Mouse (Mus musculus) limb, embryonic 11.5 days (tissue): ENCODE data around the gene Rspry1. TPM values are rescaled to one million over a fixed set of nuclear protein-coding genes. Genes with fewer than 3 reads are reported as not detected.

Experiments
- ATAC-seq: fragments of 200-750 bp; cut with Nextera tagmentation; 2 replicates; pipeline ENCODE4 v1.8.0; 2017; ENCODE audit warnings: low read depth; ENCODE audit not compliant: insufficient number of reproducible peaks, low FRiP score, low TSS enrichment
- DNase-seq: peaks from one replicate; pipeline ENCODE4 v3.0.0-alpha.2; 2015; ENCODE audit warnings: low spot score
- H3K27ac ChIP-seq: fragments of 300-500 bp; sonication (generic); replicated peaks from 2 replicates; pipeline ENCODE4 v1.5.1; 2014; ENCODE audit warnings: low read depth, mild to moderate bottlenecking, low read length
- H3K27me3 ChIP-seq: fragments of 300-500 bp; sonication (generic); 2 replicates; pipeline ENCODE4 v1.6.1; 2014; ENCODE audit warnings: mild to moderate bottlenecking, low read length, mixed read lengths; ENCODE audit not compliant: control insufficient read depth, insufficient read depth
- H3K36me3 ChIP-seq: fragments of 300-500 bp; sonication (generic); 2 replicates; pipeline ENCODE4 v1.6.1; 2014; ENCODE audit warnings: mild to moderate bottlenecking, low read length, moderate library complexity, mixed read lengths; ENCODE audit not compliant: control insufficient read depth, insufficient read depth
- H3K4me1 ChIP-seq: fragments of 300-500 bp; sonication (generic); 2 replicates; pipeline ENCODE4 v1.6.1; 2014; ENCODE audit warnings: low read length, mixed read lengths; ENCODE audit not compliant: control insufficient read depth, insufficient read depth
- H3K4me2 ChIP-seq: fragments of 300-500 bp; sonication (generic); 2 replicates; pipeline ENCODE4 v1.6.1; 2014; ENCODE audit warnings: low read depth, mild to moderate bottlenecking, moderate library complexity; ENCODE audit not compliant: severe bottlenecking
- H3K4me3 ChIP-seq: fragments of 300-500 bp; sonication (generic); 2 replicates; pipeline ENCODE4 v1.5.1; 2014; ENCODE audit warnings: low read depth, low read length
- H3K9ac ChIP-seq: fragments of 300-500 bp; sonication (generic); 2 replicates; pipeline ENCODE4 v1.6.1; 2014; ENCODE audit warnings: mild to moderate bottlenecking, low read length
- H3K9me3 ChIP-seq: fragments of 300-500 bp; sonication (generic); 2 replicates; pipeline ENCODE4 v1.6.1; 2016; ENCODE audit warnings: low read length; ENCODE audit not compliant: control insufficient read depth
- WGBS: fragments of 180-500 bp; shearing (Covaris S2); extraction: QIAGEN DNeasy Blood & Tissue Kit; methylation state at CpG from one replicate; pipeline ENCODE4 v1.1.7; 2014; 5-methylcytosine and 5-hydroxymethylcytosine counted together
- polyA plus RNA-seq: library from polyadenylated mRNA; unstranded; fragments of >200 nt; fragmentation: Nextera tagmentation; extraction: Ambion mirVana; gene quantifications from 2 replicates; pipeline ENCODE4 v1.2.1, GENCODE M21; 2014

Rspry1 gene
- polyA plus RNA-seq, 1 experiment from 2014 or later: 43.1 TPM

DNA sequence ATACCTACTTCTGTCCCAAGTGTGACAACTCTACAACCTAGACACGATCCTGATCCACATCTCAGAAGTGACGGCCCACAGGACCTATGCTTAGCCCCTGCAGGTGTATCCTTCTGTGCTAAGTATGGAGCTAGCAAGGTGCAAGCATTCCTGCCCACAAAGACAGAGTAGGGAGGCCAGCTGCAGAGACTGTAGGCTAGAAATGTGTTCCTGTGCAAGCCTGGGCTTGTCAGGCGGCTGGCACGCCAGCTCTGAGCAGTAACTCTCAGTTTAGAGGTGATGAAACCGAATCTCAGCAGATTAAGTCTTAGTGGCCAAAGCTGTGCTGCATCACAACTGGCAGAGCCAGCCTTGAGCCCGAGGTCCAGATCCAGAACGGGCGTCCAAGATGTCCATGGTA lies 33.6 kb upstream of the Rspry1 start:
- H3K4me3 ChIP-seq: no peak overlapping the region
- peaks cover 3% of the 10 kb centered on the region; the same call in 1 of the 2 replicates for H3K4me1 ChIP-seq
- H3K4me2 ChIP-seq: no peak overlapping the region
- 84% methylated on average over 8 of the region's 8 CpGs for WGBS
- H3K27ac ChIP-seq: no peak overlapping the region
- H3K27me3 ChIP-seq: no peaks in the 10 kb centered on the region
- no peak overlapping the region for H3K9ac ChIP-seq
- H3K9me3 ChIP-seq: no peaks in the 10 kb centered on the region
- no peak for DNase-seq
- H3K36me3 ChIP-seq: no peaks in the 10 kb centered on the region
- ATAC-seq: no peak

GRCm38 (mm10) chr8:94569419-94569818 lies 32.3 kb upstream of the Rspry1 start:
- Histone ChIP-seq H3K9ac (no peak overlapping the region), H3K36me3 (peaks cover 6% of the 10 kb centered on the region), H3K9me3 (no peaks in the 10 kb centered on the region), H3K4me1 (peaks cover 3% of the 10 kb centered on the region; the same call in 1 of the 2 replicates), H3K4me3 (no peak overlapping the region), H3K27ac (no peak overlapping the region), H3K27me3 (no peaks in the 10 kb centered on the region), H3K4me2 (no peak overlapping the region)
- 76% methylated on average over 1 of the region's 1 CpGs for WGBS
- DNase-seq: no peak
- ATAC-seq: no peak

DNA sequence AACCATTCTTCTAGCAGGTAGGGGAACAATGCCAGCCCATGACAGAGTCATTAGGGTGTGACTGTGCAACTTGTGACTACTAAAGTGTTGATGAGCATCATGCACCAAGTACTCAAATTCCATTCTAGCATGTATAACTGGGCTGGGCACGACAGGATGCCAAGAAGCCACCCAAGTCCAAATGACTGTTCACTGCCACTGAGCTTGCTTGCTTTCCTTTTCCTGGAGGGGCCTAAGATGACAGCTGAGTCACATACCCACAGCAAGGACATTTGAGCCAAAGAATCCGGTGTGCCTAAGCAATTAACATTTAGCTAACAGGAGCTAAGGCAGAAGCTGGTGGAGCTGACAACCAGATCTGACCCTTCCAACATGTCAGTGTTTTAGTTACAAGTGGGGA lies 29.8 kb upstream of the Rspry1 start:
- DNase-seq: no peak
- H3K27me3 ChIP-seq: no peaks in the 10 kb centered on the region

GRCm38 (mm10) chr8:94574159-94574907 lies 27.4 kb upstream of the Rspry1 start:
- peaks cover 14% of the 10 kb centered on the region for H3K36me3 ChIP-seq
- no peak for ATAC-seq
- H3K4me3 ChIP-seq: no peak overlapping the region
- H3K4me2 ChIP-seq: no peak overlapping the region
- DNase-seq: no peak
- H3K4me1 ChIP-seq: no peaks in the 10 kb centered on the region
- H3K9ac ChIP-seq: no peak overlapping the region
- H3K9me3 ChIP-seq: no peaks in the 10 kb centered on the region
- H3K27me3 ChIP-seq: no peaks in the 10 kb centered on the region
- H3K27ac ChIP-seq: no peak overlapping the region
- WGBS: 87% methylated on average over 16 of the region's 16 CpGs

More for the DNA sequence above, 29.8 kb upstream of the Rspry1 start:
- no peaks in the 10 kb centered on the region for H3K9me3 ChIP-seq
- no peak overlapping the region for H3K4me3 ChIP-seq
- H3K4me2 ChIP-seq: no peak overlapping the region
- no peak for ATAC-seq
- H3K27ac ChIP-seq: no peak overlapping the region
- H3K9ac ChIP-seq: no peak overlapping the region
- no peaks in the 10 kb centered on the region for H3K4me1 ChIP-seq
- 85% methylated on average over 2 of the region's 2 CpGs for WGBS
- peaks cover 9% of the 10 kb centered on the region for H3K36me3 ChIP-seq

GRCm38 (mm10) chr8:94575148-94575547 lies 26.6 kb upstream of the Rspry1 start:
- DNase-seq (no peak), ATAC-seq (no peak)
- H3K4me1 ChIP-seq: no peaks in the 10 kb centered on the region
- no peak overlapping the region for H3K4me3 ChIP-seq
- no peak overlapping the region for H3K27ac ChIP-seq
- peaks cover 14% of the 10 kb centered on the region for H3K36me3 ChIP-seq
- H3K9ac ChIP-seq: no peak overlapping the region
- 94% methylated on average over 4 of the region's 4 CpGs for WGBS
- no peaks in the 10 kb centered on the region for H3K27me3 ChIP-seq
- no peak overlapping the region for H3K4me2 ChIP-seq
- no peaks in the 10 kb centered on the region for H3K9me3 ChIP-seq

- H3K9ac ChIP-seq: no peak overlapping the region
- no peak for DNase-seq
- H3K4me3 ChIP-seq: no peak overlapping the region
- H3K4me2 ChIP-seq: no peak overlapping the region
- H3K4me1 ChIP-seq: no peaks in the 10 kb centered on the region
- peaks cover 15% of the 10 kb centered on the region for H3K36me3 ChIP-seq
- no peaks in the 10 kb centered on the region for H3K9me3 ChIP-seq
- ATAC-seq: no peak
- no peak overlapping the region for H3K27ac ChIP-seq
- 94% methylated on average over 7 of the region's 7 CpGs for WGBS
- no peaks in the 10 kb centered on the region for H3K27me3 ChIP-seq
Observed at GRCm38 (mm10) chr8:94581820-94582483, 19.8 kb upstream of the Rspry1 start.

- Histone ChIP-seq H3K27ac (no peak overlapping the region), H3K27me3 (no peaks in the 10 kb centered on the region), H3K4me3 (no peak overlapping the region), H3K9ac (no peak overlapping the region), H3K4me2 (no peak overlapping the region), H3K4me1 (no peaks in the 10 kb centered on the region), H3K36me3 (peaks cover 16% of the 10 kb centered on the region), H3K9me3 (no peaks in the 10 kb centered on the region)
- WGBS: 95% methylated on average over 6 of the region's 6 CpGs
- ATAC-seq: no peak
- no peak for DNase-seq
Observed at GRCm38 (mm10) chr8:94582569-94582968, 19.2 kb upstream of the Rspry1 start.

DNA sequence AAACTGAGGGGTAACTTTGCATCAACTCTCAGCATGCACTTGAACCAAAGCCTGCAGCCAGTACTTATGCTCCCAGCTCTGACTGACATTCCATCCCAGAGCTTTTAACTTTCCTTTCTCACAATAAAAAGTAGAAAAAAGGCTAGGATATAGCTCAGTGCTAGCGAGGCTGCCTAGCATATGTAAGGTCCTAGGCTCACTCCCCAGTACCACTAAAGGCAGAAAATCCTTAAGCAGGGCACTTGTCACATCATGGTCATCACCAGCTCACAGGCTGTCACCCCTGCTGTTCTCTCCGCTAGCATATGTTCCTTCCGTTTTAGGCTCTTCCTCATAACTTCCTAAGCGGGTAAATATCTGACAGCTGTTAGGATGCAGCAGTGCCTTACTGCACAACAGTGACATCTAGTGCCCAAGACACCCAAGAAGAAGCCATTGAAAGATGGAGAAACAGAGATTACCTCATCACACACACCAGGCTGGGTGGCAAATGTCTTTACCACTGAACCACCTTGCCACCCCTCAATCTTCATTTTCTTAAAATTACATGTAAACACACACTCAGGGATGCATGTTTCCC lies 17.4 kb upstream of the Rspry1 start:
- Histone ChIP-seq H3K4me1 (no peaks in the 10 kb centered on the region), H3K9ac (no peak overlapping the region), H3K9me3 (no peaks in the 10 kb centered on the region), H3K4me2 (no peak overlapping the region), H3K27ac (no peak overlapping the region), H3K27me3 (no peaks in the 10 kb centered on the region), H3K4me3 (no peak overlapping the region), H3K36me3 (peaks cover 12% of the 10 kb centered on the region)
- DNase-seq: no peak
- ATAC-seq: no peak
- 78% methylated on average over 4 of the region's 4 CpGs for WGBS
